Mouse (Mus musculus) small intestine, adult 2 months (tissue): ENCODE results near the gene Ppox.

Experiments
- CTCF ChIP-seq: fragments of 200-500 bp; IDR thresholded peaks from 2 replicates; pipeline ENCODE4 v1.5.1; 2012; ENCODE audit warnings: low read depth, mild to moderate bottlenecking, control low read depth, inconsistent platforms, low read length, moderate library complexity, mixed read lengths; ENCODE audit not compliant: insufficient replicate concordance, insufficient read length; ENCODE audit errors: extremely low read depth
- POLR2A ChIP-seq: fragments of 200-500 bp; IDR thresholded peaks from 2 replicates; pipeline ENCODE4 v1.6.1; 2012; ENCODE audit warnings: low read depth, mild to moderate bottlenecking, control low read depth, inconsistent platforms, low read length, moderate library complexity

DNA sequence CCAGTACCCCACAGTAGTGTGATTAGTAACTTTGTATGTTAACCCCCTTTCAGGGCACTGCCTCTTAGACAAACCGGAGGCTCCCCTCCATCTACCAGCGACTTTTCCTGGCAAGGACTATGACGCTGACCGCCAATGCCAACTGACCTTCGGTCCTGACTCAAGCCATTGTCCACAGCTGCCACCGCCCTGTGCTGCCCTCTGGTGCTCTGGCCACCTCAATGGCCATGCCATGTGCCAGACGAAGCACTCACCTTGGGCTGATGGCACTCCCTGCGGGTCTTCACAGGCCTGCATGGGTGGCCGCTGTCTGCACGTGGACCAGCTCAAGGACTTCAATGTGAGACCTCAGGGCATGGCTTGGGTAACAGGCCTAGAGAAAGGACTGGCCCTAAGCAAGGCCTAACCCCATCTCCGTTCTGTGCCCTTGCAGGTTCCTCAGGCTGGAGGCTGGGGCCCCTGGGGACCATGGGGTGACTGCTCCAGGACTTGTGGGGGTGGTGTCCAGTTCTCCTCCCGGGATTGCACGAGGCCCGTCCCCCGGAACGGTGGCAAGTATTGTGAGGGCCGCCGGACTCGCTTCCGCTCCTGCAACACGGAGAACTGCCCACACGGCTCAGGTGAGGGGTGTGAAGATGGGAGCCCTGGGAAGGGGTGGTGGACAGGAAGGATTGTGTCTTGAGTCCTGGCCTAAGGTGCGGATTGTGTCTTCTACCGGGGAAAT lies 24.7 kb downstream of the Ppox start:
- no peak for TF ChIP-seq CTCF
- no peak for TF ChIP-seq POLR2A
